Mouse (Mus musculus) mouse embryonic stem cell (cell line): Measurements from ENCODE around the gene Cd163.
"Not testable (repeated sequence)": the region's sequence is repeated elsewhere in the genome, so short reads cannot be mapped to it uniquely, and the experiment has no call there.

ENCODE experiments used
- in situ Hi-C, 2 experiments: fragments of 300-500 bp; cut with MboI; formaldehyde crosslinking; loops; 1 replicate in 1 of 2; 3 replicates in 1 of 2; pipeline ENCODE4 v1.14.3; 2019 to 2020; ENCODE audit warnings: low sequenced_read_pairs in 2 of 2, low pct_unique_long_range_greater_than_20kb in 1 of 2, mixed read lengths in 1 of 2; ENCODE audit not compliant: unreplicated experiment in 1 of 2

The Cd163 gene

DNA sequence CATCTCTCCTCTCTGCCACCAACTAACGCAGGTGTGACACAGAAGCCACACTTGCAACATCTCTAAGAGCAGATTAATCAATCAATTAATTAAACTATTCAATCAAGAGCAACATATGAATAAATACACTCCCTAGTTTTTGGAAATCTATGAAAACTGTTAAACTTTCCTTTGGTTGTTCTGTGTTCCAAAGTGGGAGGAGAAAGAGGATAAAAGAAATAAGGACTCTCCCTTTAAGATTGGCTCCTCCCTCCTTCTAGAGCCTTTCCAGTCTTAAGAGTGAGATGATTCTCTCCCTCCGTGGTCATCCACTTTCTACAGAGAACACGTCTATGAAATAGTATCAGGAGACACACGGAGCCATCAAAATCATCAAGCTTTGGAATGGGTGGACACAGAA lies at the start of gene Cd163:
TSS of gene Cd163 (plus strand) at position 301 of the 400 bp plus-strand sequence.
- in situ Hi-C loops, result no loop called here

DNA sequence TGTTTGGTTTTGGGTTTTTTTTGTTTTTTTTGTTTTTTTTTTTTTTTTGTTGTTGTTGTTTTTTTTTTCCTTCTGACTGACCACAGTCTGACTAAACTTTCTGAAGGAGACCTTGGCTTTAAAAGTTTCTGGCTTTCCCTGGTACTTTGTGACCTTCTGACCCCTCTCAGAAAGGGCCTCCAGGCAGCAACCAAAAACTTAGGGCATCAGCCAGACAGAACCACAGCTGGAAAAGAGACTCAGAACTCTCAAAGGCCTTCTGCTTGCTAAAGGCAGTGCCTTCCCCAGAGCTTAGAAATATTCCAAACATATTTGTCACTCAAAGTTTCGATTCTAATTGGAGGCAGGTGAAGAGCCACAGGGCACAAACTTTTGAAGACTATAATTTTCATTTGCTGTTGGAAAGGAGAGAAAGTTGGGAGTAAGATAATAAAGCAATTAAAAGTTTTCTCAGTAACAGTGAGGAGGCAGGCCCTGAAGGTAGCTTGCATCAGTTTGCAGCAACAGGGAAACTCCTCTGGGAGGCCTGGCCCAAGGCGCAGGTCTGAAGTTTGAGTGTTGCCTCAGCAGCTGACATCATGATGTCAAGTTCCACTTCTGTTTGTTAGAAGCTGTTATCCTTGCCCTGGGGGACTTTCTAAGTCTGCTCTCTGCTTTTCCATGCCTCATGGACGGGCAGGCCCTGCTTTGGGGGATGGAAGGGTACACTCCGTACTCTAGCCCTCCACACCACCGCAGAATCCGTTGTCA lies 48.6 kb upstream of the Cd163 start:
- in situ Hi-C loops, result loop anchor here in 1 of 2 experiments (25.0 kb wide), 1 partner anchor 319 kb away; no protein-coding TSS in a partner anchor

DNA sequence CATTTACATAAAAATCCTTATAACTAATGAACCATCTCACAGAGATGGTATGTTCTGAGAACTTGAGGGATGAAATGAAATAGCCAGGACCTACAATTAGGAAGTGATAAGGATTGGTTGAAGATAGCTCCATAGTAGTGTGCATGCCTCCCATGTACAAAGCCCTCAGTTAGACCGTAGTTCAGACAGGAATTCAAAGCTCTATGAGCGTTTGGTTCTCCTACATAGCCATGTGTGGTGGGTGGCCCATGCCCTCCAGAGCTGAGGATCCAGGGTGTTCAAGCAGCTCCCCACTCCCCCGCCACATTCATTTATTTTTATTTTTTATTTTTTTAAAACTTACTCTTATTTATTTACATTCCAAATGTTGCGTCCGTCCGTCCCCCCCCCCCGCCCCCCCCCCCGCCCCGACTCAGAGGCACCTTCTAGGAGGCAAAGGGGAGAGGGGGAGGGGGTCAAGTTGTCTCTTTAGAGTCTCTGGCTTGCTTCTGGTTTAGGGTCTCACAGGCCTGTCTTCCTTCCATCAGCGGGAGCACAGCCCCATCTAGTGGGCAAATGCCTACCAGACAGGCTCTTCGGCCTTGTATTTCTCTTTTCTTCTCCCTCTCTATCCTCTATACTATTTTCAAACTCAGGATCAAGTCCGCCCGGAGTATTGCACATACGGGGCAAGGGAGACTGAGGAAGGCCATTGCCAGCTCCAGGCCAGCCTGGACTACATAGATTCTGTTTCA lies 44.1 kb upstream of the Cd163 start:
- in situ Hi-C loops, result loop anchor here (5.0 to 25.0 kb wide), 2 partner anchors 117 to 323 kb away; no protein-coding TSS in a partner anchor

DNA sequence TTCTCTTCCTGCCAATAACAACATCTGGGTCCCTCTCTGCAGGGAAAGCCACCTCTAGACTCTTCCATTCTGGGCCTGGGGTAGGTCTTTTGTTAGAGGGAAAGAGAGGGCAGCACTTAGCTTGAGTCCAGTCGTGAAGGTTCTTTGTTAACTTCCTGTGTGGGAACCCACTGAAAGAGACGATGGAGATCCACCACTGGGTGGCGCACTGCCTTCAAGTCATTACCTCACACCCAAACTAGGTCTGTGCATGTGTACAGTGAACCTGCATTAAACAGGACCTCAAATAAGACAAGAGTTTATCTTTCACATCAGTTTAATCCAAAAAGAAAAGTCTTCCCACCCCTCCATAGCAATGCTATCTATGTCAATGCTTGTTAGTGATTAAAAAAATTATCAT lies 41.8 kb upstream of the Cd163 start:
- in situ Hi-C loops, result loop anchor here (5.0 to 25.0 kb wide), 2 partner anchors 115 to 325 kb away; no protein-coding TSS in a partner anchor

DNA sequence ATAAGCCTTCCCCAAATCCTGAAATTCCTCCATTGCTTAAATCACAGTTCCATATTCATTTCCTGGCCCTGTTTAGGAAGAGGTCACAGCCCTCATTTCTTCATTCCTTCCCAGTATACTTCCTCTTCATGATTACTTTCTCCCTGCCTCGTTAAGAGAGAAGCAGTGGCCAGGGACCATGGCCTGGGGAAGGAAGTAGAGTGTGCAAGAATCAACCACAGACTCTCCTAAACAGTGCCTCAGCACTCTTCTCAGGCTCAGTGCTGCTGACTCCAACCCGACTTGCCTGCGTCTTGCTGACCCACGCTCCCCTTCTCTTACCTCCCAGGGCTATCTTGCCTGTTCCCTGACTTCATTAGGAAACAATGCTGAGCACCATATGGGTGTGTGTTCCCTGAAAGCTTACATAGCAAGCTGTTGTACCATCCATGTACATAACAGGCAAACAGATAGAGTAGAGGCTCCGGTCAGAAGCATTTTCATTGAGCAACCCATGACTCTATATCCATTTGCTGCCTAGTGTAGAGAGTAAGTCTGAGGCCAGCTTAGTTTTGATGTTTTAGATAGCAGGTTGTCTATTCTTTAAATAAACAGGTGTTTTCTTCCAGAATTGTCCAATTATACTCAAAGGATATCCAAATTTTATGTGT lies 31.1 kb upstream of the Cd163 start:
- in situ Hi-C loops, result loop anchor here in 1 of 2 experiments (25.0 kb wide), 1 partner anchor 336 kb away; no protein-coding TSS in a partner anchor

DNA sequence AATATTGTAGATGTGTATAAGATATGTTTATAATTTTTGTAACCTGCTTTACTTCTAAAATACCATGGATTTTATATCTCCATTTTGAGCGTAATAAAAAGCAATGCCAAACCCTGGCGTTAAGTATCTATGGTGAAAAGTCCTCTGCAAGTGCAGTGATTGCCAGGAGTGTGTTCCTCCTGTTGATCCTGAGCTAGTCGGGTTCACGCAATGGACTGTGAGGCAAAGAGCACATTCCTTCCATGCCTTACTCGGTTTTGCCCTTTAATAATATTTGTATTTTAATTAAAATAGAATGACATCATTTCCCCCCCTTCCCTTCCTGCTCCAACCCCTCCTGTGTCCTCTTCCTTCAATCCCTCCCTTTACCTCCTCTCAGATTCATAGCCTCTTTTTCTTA lies 26.8 kb upstream of the Cd163 start:
- in situ Hi-C loops, result no loop called here

DNA sequence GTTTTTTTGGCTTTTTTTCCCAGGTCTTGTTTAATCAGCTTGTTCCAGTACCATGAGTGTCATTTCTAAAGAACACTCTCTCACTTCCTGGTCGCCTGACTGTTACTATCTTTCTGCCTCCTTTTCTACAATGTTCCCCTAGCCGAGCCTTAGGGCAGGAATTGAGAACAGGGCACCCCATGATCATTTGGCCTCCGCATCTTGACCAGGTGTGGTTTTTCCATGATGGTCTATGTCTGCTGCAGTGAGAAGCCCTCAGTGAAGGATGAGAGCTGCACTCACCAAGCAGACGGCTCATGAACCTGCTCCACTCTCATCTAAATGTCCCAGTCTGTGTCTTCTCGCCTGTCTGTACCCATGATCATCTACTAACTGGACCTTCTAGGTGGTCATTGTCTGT lies 26.2 kb upstream of the Cd163 start:
- in situ Hi-C loops, result no loop called here

DNA sequence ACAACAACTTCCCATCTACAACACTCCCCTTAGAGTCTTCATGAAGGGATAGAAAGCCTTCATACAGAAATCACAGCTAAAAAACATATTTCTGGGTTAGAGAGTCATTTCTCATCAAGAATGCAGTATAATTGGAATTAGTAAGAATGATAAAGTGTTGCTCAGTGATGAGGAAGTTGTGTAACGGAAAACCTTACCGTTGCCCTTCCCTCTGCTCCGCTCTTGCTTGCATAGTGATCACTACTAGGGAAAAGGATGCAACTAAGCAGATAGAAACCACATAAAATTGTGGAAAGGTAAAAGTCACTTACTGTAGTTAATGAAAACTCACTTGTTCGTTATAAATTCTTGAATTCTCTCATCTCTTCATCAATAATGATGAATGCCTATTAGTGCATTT lies 21.7 kb upstream of the Cd163 start:
- in situ Hi-C loops, result no loop called here

DNA sequence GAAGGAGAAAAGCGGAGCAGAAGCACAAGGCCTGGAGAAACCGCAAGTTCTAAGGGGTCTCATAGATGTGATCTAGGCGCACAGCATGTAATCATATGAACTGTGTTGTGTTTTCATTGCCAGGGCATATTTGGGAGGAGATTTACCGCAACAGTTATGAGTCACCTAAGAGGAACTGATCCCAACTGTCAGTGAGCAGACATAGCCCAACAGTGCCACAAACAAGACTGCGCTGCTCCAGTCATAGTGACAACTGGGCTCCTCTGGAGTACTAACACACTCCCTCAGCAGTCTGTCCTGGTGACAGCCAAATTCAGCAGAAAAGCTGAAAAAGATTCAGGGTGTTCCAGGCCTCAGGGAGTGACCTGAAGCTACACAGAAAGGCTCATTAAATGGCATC lies 7.1 kb upstream of the Cd163 start:
- in situ Hi-C loops, result not testable (repeated sequence)

DNA sequence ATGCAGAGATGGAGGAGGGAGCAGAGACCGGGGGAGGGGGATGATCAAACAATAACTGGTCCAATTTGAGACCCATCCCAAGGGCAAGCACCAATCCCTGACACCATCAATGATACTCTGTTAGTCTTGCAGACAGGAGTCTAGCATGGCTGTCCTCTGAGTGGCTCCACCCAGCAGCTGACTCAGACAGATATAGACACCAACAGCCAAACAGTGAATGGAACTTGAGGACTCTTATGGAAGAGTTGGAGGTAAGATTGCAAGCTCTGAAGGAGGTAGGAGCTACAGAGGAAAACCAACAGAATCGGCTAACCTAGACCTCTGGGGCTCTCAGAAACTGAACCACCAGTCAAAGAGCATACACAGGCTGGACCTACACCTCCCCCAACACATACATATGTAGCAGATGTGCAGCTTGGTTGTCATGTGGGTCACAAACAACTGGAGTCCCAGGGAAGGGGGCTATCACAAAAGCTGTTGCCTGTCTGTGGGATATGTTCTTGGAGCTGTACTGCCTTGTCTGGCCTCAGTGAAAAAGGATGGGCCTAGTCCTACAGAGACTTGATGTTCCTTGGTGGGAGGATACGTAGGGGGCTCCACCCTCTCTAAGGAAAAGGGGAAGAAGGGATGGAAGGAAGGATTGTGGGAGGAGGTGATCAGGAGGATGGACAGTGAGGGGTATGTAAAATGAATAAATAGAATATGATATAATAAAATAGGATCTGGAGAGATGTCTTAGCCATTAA lies 2.8 kb upstream of the Cd163 start:
- in situ Hi-C loops, result no loop called here

DNA sequence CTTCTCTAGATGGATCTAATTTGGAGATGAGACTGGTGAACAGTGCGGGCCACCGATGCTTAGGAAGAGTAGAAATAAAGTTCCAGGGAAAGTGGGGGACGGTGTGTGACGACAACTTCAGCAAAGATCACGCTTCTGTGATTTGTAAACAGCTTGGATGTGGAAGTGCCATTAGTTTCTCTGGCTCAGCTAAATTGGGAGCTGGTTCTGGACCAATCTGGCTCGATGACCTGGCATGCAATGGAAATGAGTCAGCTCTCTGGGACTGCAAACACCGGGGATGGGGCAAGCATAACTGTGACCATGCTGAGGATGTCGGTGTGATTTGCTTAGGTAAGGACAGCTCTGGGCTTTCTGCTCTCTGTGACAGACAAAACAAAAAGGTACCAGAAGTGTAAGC lies 4.5 kb downstream of the Cd163 start:
- in situ Hi-C loops, result no loop called here

DNA sequence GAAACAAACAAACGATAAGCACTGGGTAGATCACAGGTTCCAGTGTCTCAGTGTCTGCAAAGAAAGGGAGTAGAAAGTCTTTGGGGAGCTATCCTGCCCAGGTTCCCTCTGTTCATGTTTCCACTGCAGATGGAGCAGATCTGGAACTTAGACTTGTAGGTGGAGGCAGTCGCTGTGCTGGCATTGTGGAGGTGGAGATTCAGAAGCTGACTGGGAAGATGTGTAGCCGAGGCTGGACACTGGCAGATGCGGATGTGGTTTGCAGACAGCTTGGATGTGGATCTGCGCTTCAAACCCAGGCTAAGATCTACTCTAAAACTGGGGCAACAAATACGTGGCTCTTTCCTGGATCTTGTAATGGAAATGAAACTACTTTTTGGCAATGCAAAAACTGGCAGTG lies 7.8 kb downstream of the Cd163 start:
- in situ Hi-C loops, result no loop called here

DNA sequence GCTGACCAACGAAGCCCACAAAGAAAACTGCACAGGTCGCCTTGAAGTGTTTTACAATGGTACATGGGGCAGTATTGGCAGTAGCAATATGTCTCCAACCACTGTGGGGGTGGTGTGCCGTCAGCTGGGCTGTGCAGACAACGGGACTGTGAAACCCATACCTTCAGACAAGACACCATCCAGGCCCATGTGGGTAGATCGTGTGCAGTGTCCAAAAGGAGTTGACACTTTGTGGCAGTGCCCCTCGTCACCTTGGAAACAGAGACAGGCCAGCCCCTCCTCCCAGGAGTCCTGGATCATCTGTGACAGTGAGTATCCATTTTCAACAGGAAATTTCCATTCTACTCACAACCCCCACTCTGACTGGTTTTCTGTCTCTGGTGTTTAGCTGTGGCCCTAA lies 15.9 kb downstream of the Cd163 start:
- in situ Hi-C loops, result no loop called here

DNA sequence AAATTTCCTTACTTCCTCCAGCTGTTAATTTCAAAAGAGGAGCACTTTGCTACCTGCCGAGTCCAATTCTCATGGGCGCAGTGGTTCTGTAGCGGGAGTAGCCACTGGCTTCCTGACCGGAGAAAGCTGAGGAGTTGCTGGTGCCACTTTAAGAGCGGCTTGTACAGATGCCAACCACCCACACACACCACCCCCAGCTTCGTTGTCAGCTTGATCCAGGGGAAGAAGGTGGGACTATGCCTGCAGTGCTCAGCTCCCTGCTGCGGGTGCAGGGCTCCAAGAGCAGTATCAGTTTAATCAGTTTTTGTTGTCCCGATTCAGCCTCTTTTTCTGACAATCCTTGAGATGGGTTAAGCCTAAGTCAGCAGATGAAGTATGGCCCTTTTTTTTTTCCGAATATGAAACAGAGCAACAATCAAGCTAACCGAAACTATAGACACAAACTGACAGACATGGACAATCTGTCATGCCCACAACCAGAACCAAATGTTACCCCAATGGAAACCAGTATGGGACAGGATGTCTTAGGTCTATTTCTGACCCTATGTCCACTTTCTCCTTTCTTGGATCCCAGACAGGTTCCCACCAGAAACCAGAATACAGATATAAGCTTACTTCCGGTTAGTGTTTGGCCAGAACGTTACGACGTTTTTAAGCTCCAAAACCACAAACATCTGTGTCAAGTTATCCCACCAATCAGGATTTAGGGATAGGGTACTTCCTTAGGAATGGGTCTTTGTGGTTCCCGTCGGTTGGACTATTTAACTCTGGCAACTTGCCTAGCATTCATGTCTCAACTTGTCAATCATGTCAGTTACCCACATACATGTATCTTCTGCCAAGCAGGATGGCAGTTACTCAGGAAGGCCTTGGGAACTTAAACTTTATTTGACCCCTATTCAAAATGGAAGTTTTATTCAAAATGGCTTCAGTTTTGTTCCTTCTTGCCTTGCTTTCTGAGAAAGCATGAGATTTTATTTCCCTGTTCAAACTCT lies 17.3 kb downstream of the Cd163 start:
- in situ Hi-C loops, result no loop called here

DNA sequence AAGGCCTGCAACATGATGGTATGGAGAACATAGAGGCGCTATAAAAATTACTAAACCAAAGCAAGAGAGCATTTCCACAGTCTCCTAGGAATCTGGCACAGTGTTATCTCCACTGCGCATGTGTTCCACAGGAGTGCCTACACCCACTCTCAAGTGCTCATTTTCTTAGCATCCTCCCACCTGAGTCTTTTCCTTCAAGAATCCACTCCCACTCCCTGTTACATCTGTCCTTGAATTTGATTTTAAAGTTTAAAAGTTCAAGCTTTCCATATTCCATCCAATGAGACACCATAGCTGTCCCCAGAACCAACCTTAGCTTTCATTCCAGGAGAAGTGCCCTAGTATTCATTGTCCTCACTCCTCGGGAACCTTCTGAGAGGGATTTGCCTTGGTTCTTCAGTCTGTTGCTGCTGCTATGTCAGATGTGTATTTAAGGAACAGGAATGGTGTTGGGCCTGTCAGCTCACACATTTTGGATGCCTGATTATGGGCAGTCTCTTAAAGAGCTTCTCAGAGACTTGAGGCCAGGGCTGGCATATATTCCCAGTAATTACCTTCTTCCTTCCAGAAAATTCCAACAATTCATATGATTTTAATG lies 24.0 kb downstream of the Cd163 start:
- in situ Hi-C loops, result no loop called here

DNA sequence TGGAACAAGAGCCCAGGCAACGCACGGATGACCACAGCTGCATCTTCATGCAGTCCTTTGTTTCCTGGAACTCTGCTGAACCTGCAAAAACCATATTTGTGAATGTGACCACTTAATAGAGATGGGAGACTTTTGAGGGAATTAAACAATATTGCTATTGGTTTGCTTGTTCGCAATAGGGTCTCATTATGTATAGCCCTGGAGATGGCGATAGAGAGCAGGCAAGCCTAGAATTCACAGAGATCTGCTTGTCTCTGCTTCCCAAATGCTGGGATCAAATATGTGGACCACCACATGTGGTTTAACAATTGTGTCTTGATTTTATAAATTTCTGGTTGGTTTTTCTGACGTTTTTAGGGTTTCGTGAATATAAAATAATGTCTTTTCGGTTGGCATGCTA lies 25.2 kb downstream of the Cd163 start:
- in situ Hi-C loops, result no loop called here

DNA sequence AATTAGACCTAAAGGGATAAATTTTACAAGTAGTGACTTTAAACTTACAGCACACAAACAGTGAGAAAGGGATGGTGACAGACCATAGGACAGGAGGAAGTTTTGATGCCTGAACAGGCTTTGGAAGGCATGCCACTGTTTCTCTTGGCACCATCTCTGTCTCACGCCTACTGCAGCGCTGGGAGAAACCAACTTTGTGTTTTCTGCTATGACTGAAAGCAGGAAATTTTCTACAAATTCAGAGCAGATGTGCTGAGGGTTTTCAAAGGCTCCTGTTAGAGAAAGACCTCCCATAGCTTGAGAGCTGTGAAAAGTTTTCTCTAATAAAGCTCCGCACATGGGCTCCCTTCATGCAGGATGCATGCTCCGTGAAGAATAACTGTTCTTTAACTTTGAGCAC lies 40.6 kb downstream of the Cd163 start:
- in situ Hi-C loops, result no loop called here
